Mouse (Mus musculus): ENCODE measurements around the gene Icmt. TPM values are rescaled to one million over a fixed set of nuclear protein-coding genes. Genes with fewer than 3 reads are reported as not detected.

The Icmt gene
- total and polyA plus RNA-seq, 3 experiments, result 30.4 to 50.8 TPM; not detected in 1

- H3K27me3 ChIP-seq (ENCODE audit: control insufficient read depth in 1 of 2, insufficient read depth in 2 of 2, low read length in 2 of 2), result no peaks in the 10 kb centered on the region
Measured at GRCm38 (mm10) chr4:152344651-152345050, 47.6 kb downstream of the Icmt start.

GRCm38 (mm10) chr4:152345120-152345889 is 48.3 kb downstream of the Icmt start:
- Histone ChIP-seq H3K4me3 (ENCODE audit: control insufficient read depth in 1 of 2, insufficient read depth in 1 of 2, low read depth in 2 of 2, low read length in 2 of 2) (peak overlapping the region in 1 of 2 experiments; percentile 22; a peak in 1 of 4 replicates), H3K9me3 (replicated peaks; ENCODE audit: insufficient read depth, low read length) (no peaks in the 10 kb centered on the region)
- DNase-seq (ENCODE audit: low read depth, low spot score), result peak; percentile 50

More at GRCm38 (mm10) chr4:152344651-152345050, 47.6 kb downstream of the Icmt start:
- Histone ChIP-seq H3K9me3 (replicated peaks; ENCODE audit: insufficient read depth, low read length) (no peaks in the 10 kb centered on the region), H3K9ac (ENCODE audit: control insufficient read depth, low read depth, low read length, poor library complexity, severe bottlenecking) (no peak overlapping the region; the same call in 1 of the 2 replicates), H3K79me2 (ENCODE audit: control insufficient read depth, insufficient read depth, low read length, poor library complexity) (no peaks in the 10 kb centered on the region), H3K4me3 (ENCODE audit: control insufficient read depth in 1 of 2, insufficient read depth in 1 of 2, low read depth in 2 of 2, low read length in 2 of 2) (peak overlapping the region in 1 of 2 experiments; percentile 17; a peak in 1 of 4 replicates), H3K4me1 (ENCODE audit: control insufficient read depth in 1 of 2, insufficient read depth in 2 of 2, low read length in 2 of 2) (peaks cover 6 to 15% of the 10 kb centered on the region in 2 experiments; a peak in 3 of 4 replicates), H3K27ac (ENCODE audit: control insufficient read depth, low read depth, low read length) (no peak overlapping the region), H3K36me3 (ENCODE audit: control insufficient read depth in 1 of 2, insufficient read depth in 2 of 2, low read length in 2 of 2) (no peaks in the 10 kb centered on the region)
- no peak for TF ChIP-seq USF1 (IDR thresholded peaks at IDR 0.05; ENCODE audit: low read depth, low read length)
- no peak for TF ChIP-seq ZNF384 (IDR thresholded peaks at IDR 0.05; ENCODE audit: low read depth, low read length)
- no peak for TF ChIP-seq ELF1 (IDR thresholded peaks at IDR 0.05; ENCODE audit: low read depth, low read length)
- TF ChIP-seq POLR2AphosphoS2 (IDR thresholded peaks at IDR 0.05; ENCODE audit: low read length), result no peak
- peak; percentile 22 for DNase-seq (ENCODE audit: low read depth, low spot score)

GRCm38 (mm10) chr4:152349837-152350381 is 52.9 kb downstream of the Icmt start:
- Histone ChIP-seq H3K9ac (ENCODE audit: control insufficient read depth, low read depth, low read length, poor library complexity, severe bottlenecking) (no peak overlapping the region), H3K27ac (ENCODE audit: control insufficient read depth, low read depth, low read length) (no peak overlapping the region), H3K27me3 (ENCODE audit: control insufficient read depth in 1 of 2, insufficient read depth in 2 of 2, low read length in 2 of 2) (no peaks in the 10 kb centered on the region), H3K79me2 (ENCODE audit: control insufficient read depth, insufficient read depth, low read length, poor library complexity) (no peaks in the 10 kb centered on the region), H3K4me1 (ENCODE audit: control insufficient read depth in 1 of 2, insufficient read depth in 2 of 2, low read length in 2 of 2) (peaks cover 5 to 9% of the 10 kb centered on the region in 2 experiments; a peak in 3 of 4 replicates), H3K36me3 (ENCODE audit: control insufficient read depth in 1 of 2, insufficient read depth in 2 of 2, low read length in 2 of 2) (no peaks in the 10 kb centered on the region), H3K4me3 (ENCODE audit: control insufficient read depth in 1 of 2, insufficient read depth in 1 of 2, low read depth in 2 of 2, low read length in 2 of 2) (no peak overlapping the region), H3K9me3 (replicated peaks; ENCODE audit: insufficient read depth, low read length) (no peaks in the 10 kb centered on the region)
- TF ChIP-seq ZNF384 (IDR thresholded peaks at IDR 0.05; ENCODE audit: low read depth, low read length) (no peak), ZC3H11A (IDR thresholded peaks at IDR 0.05; ENCODE audit: low read depth, low read length) (no peak), JUND (IDR thresholded peaks at IDR 0.05; ENCODE audit: low read depth, low read length) (no peak), CTCF (IDR thresholded peaks at IDR 0.05 in 2 of 3, conservative IDR thresholded peaks at IDR 0.05 in 1 of 3; ENCODE audit: control insufficient read depth in 1 of 3, insufficient read depth in 1 of 3, low read depth in 2 of 3, low read length in 3 of 3, poor library complexity in 1 of 3, severe bottlenecking in 1 of 3) (no peak), TBP (IDR thresholded peaks at IDR 0.05; ENCODE audit: low read depth, low read length) (no peak)
- no peak for DNase-seq (ENCODE audit: low read depth, low spot score)

More at GRCm38 (mm10) chr4:152345120-152345889, 48.3 kb downstream of the Icmt start:
- no peak for TF ChIP-seq KAT2A (conservative IDR thresholded peaks at IDR 0.05; ENCODE audit: low read depth, low read length)
- TF ChIP-seq MYC (IDR thresholded peaks at IDR 0.05; ENCODE audit: low read depth, low read length), result no peak
- TF ChIP-seq ETS1 (IDR thresholded peaks at IDR 0.05; ENCODE audit: low read depth, low read length), result peak; percentile 56; the same call in 1 of the 2 replicates
- TF ChIP-seq MXI1 (IDR thresholded peaks at IDR 0.05; ENCODE audit: low read depth, low read length), result 0 out of 2 replicates have a peak, but pooled peaks have one; percentile 20
- peak overlapping the region; percentile 36 for H3K9ac ChIP-seq (ENCODE audit: control insufficient read depth, low read depth, low read length, poor library complexity, severe bottlenecking)
- no peak overlapping the region for H3K27ac ChIP-seq (ENCODE audit: control insufficient read depth, low read depth, low read length)
- H3K36me3 ChIP-seq (ENCODE audit: control insufficient read depth in 1 of 2, insufficient read depth in 2 of 2, low read length in 2 of 2), result no peaks in the 10 kb centered on the region
- H3K27me3 ChIP-seq (ENCODE audit: control insufficient read depth in 1 of 2, insufficient read depth in 2 of 2, low read length in 2 of 2), result no peaks in the 10 kb centered on the region
- peaks cover 6 to 15% of the 10 kb centered on the region in 2 experiments; a peak in 3 of 4 replicates for H3K4me1 ChIP-seq (ENCODE audit: control insufficient read depth in 1 of 2, insufficient read depth in 2 of 2, low read length in 2 of 2)
- no peaks in the 10 kb centered on the region for H3K79me2 ChIP-seq (ENCODE audit: control insufficient read depth, insufficient read depth, low read length, poor library complexity)

All from MEL (cell line).